Mouse (Mus musculus) E14TG2a.4 (cell line): Measurements from ENCODE around the gene Tmem135.

ENCODE experiments used
- CTCF ChIP-seq: conservative IDR thresholded peaks from 2 replicates; pipeline ENCODE4 v1.5.1; 2014; ENCODE audit warnings: low read length
- NANOG ChIP-seq: IDR thresholded peaks from 2 replicates; pipeline ENCODE4 v1.6.1; 2014; ENCODE audit warnings: borderline replicate concordance, low read length, mixed read lengths

GRCm38 (mm10) chr7:89236592-89236991 is 167.4 kb downstream of the Tmem135 start:
- TF ChIP-seq CTCF: no peak
- TF ChIP-seq NANOG: no peak
